Mouse (Mus musculus) C2C12 (cell line): ENCODE measurements around the gene Tnr.

Experiments used
- CTCF ChIP-seq: IDR thresholded peaks from one replicate; pipeline ENCODE4 v1.5.1; 2011; ENCODE audit not compliant: control insufficient read depth, insufficient read depth, insufficient read length
- FOSL1 ChIP-seq: IDR thresholded peaks from one replicate; pipeline ENCODE4 v1.8.0; 2011; ENCODE audit warnings: mild to moderate bottlenecking, low read length; ENCODE audit not compliant: poor library complexity, insufficient read depth, severe bottlenecking
- MAX ChIP-seq: IDR thresholded peaks from one replicate; pipeline ENCODE4 v1.6.1; 2011; ENCODE audit warnings: mild to moderate bottlenecking, control low read depth
- MYOG ChIP-seq: IDR thresholded peaks from one replicate; pipeline ENCODE4 v1.6.1; 2011; ENCODE audit not compliant: control insufficient read depth, insufficient read length; ENCODE audit errors: extremely low read depth

GRCm38 (mm10) chr1:159743744-159744253 is 220.2 kb downstream of the Tnr start:
- no peak for TF ChIP-seq MAX
- no peak for TF ChIP-seq CTCF
- no peak for TF ChIP-seq FOSL1
- no peak for TF ChIP-seq MYOG
